ENCODE assay signal across 8 mouse cellular contexts in genomic region chr4:111720662-111721003, GRCm38 (mm10). TPM values are rescaled to one million over a fixed set of nuclear protein-coding genes. Genes with fewer than 3 reads are reported as not detected.
DNase-seq lines count a peak whose midpoint lies in the region; ATAC-seq lines count a peak whose summit lies in the region.

No protein-coding gene starts in this region.

- no peaks in the 10 kb centered on the region for H3K9me3 ChIP-seq in heart, embryonic 12.5 days (replicated peaks)
- H3K9me3 ChIP-seq in hindbrain, embryonic 15.5 days = no peaks in the 10 kb centered on the region
- H3K9me3 ChIP-seq in midbrain, embryonic 14.5 days (ENCODE audit: control insufficient read depth, low read length) = no peaks in the 10 kb centered on the region

- H3K27me3 ChIP-seq in heart, embryonic 12.5 days (replicated peaks) = no peaks in the 10 kb centered on the region
- H3K27me3 ChIP-seq in hindbrain, embryonic 15.5 days = no peaks in the 10 kb centered on the region
- H3K27me3 ChIP-seq in midbrain, embryonic 14.5 days (ENCODE audit: control insufficient read depth, insufficient read depth, low read length) = no peaks in the 10 kb centered on the region

- no peak for DNase-seq in heart, postnatal 25 days (ENCODE audit: low spot score)
- DNase-seq in midbrain, embryonic 14.5 days = no peak
- no peak for DNase-seq in urinary bladder, adult 18-20 months (ENCODE audit: low spot score in 2 of 2)
- no peak for DNase-seq in natural killer cell, adult 2 months (ENCODE audit: low spot score in 2 of 2)

- peak overlapping the region; percentile 69 for H3K4me2 ChIP-seq in heart, embryonic 12.5 days
- H3K4me2 ChIP-seq in hindbrain, embryonic 15.5 days = peak overlapping the region; percentile 81
- H3K4me2 ChIP-seq in midbrain, embryonic 14.5 days (ENCODE audit: low read length) = peak overlapping the region; percentile 79

- intact Hi-C loops in heart, postnatal 25 days (cut with DNase I) = no loop called here

- WGBS in heart, embryonic 12.5 days = 17% methylated on average over 2 of the region's 2 CpGs
- WGBS in hindbrain, embryonic 15.5 days = 16% methylated on average over 2 of the region's 2 CpGs
- WGBS in midbrain, embryonic 14.5 days = 10% methylated on average over 2 of the region's 2 CpGs

- 0 out of 2 replicates have a peak, but pooled peaks cover 6% of the 10 kb centered on the region for H3K36me3 ChIP-seq in heart, embryonic 12.5 days
- H3K36me3 ChIP-seq in hindbrain, embryonic 15.5 days = no peaks in the 10 kb centered on the region
- no peaks in the 10 kb centered on the region for H3K36me3 ChIP-seq in midbrain, embryonic 14.5 days (ENCODE audit: control insufficient read depth, insufficient read depth, low read length)

- H3K4me3 ChIP-seq in heart, embryonic 12.5 days = peak overlapping the region; percentile 89
- peak overlapping the region; percentile 95 for H3K4me3 ChIP-seq in brown adipose tissue, adult 24 weeks (ENCODE audit: insufficient read depth, low read depth, low read length)
- H3K4me3 ChIP-seq in hindbrain, embryonic 15.5 days = peak overlapping the region; percentile 84
- peak overlapping the region; percentile 72 for H3K4me3 ChIP-seq in midbrain, embryonic 14.5 days (replicated peaks; ENCODE audit: low read depth, low read length)

- H3K27ac ChIP-seq in heart, embryonic 12.5 days (ENCODE audit: poor library complexity, severe bottlenecking) = peak overlapping the region; percentile 83
- H3K27ac ChIP-seq in brown adipose tissue, adult 24 weeks (replicated peaks; ENCODE audit: low read depth, low read length) = peak overlapping the region; percentile 93
- H3K27ac ChIP-seq in hindbrain, embryonic 15.5 days (replicated peaks) = peak overlapping the region; percentile 2; the same call in 1 of the 2 replicates
- no peak overlapping the region for H3K27ac ChIP-seq in midbrain, embryonic 14.5 days (replicated peaks; ENCODE audit: low read depth, low read length)

- H3K9ac ChIP-seq in heart, embryonic 12.5 days = peak overlapping the region; percentile 79
- H3K9ac ChIP-seq in hindbrain, embryonic 15.5 days = no peak overlapping the region
- H3K9ac ChIP-seq in midbrain, embryonic 14.5 days (replicated peaks; ENCODE audit: low read length) = no peak overlapping the region

- peaks cover 4% of the 10 kb centered on the region; the same call in 1 of the 2 replicates for H3K4me1 ChIP-seq in heart, embryonic 12.5 days (replicated peaks)
- 0 out of 2 replicates have a peak, but pooled peaks cover 2% of the 10 kb centered on the region for H3K4me1 ChIP-seq in brown adipose tissue, adult 24 weeks (ENCODE audit: control insufficient read depth, insufficient read depth, insufficient read length, low read length)
- no peaks in the 10 kb centered on the region for H3K4me1 ChIP-seq in hindbrain, embryonic 15.5 days (replicated peaks)
- H3K4me1 ChIP-seq in midbrain, embryonic 14.5 days (ENCODE audit: control insufficient read depth, insufficient read depth, low read length) = peaks cover 8% of the 10 kb centered on the region; the same call in 1 of the 2 replicates

- no peak for ATAC-seq in heart, embryonic 12.5 days (ENCODE audit: insufficient number of reproducible peaks, low FRiP score)
- ATAC-seq in hindbrain, embryonic 15.5 days (ENCODE audit: low FRiP score, low read depth) = peak; percentile 4; the same call in 1 of the 2 replicates
- ATAC-seq in midbrain, embryonic 14.5 days (ENCODE audit: low FRiP score, low TSS enrichment) = peak; percentile 13; the same call in 1 of the 2 replicates
- no peak for ATAC-seq in inflammation-experienced regulatory T-cells, adult 6 months

RNA-seq across cellular contexts. Expression of gene Spata6, which starts 0.8 kb away (rescaled TPM):
- polyA plus RNA-seq in heart, embryonic 12.5 days (2016; fragmentation: Nextera tagmentation; extraction: Ambion mirVana) = 17.2 and 23.1 TPM in 2 replicates
- total RNA-seq in heart, postnatal 25 days (2021) = 10 to 100 TPM in 1 of 2 experiments, 1 to 10 TPM in 1; 8.9 to 10.8 TPM
- 13.6 and 14.5 TPM in 2 replicates for polyA plus RNA-seq in brown adipose tissue, adult 24 weeks (2012; ENCODE audit: insufficient read depth, insufficient read length, missing spikeins)
- 17.1 and 17.9 TPM in 2 replicates for polyA plus RNA-seq in hindbrain, embryonic 15.5 days (2015; fragmentation: Nextera tagmentation; extraction: Ambion mirVana)
- 12.5 and 17.3 TPM in 2 replicates for polyA plus RNA-seq in midbrain, embryonic 14.5 days (2014; fragmentation: Nextera tagmentation; extraction: Ambion mirVana)
- polyA plus RNA-seq in inflammation-experienced regulatory T-cells, adult 6 months (2017; shearing (Covaris generic)) = 10 to 100 TPM; 18.6 to 23.5 (median 18.6) TPM

Comparison
In these comparisons a context has a peak if more than half of its experiments do, and no peak if none do; other contexts are left out.
1. ATAC-seq: peak in hindbrain, embryonic 15.5 days (single experiment) and midbrain, embryonic 14.5 days (single experiment); none in heart, embryonic 12.5 days (single experiment) and inflammation-experienced regulatory T-cells, adult 6 months (single experiment).
2. Peak in every context shown above with its lines, with median percentiles within 50 percentile points of each other: H3K4me2 ChIP-seq and H3K4me3 ChIP-seq.